Mouse (Mus musculus) heart, adult 2 months (tissue): ENCODE results near the gene Ostm1. TPM values are rescaled to one million over a fixed set of nuclear protein-coding genes. Genes with fewer than 3 reads are reported as not detected.

Experiments used
- DNase-seq, 2 experiments: peaks; one replicate each; pipeline ENCODE4 v3.0.0; 2021
- H3K27ac ChIP-seq: fragments of 200-600 bp; 2 replicates; pipeline ENCODE4 v1.8.1; 2022
- H3K27me3 ChIP-seq: fragments of 200-500 bp; 2 replicates; pipeline ENCODE4 v1.6.1; 2012; ENCODE audit warnings: mild to moderate bottlenecking, low read length, inconsistent platforms, mixed read lengths; ENCODE audit not compliant: control insufficient read depth, insufficient read depth
- H3K36me3 ChIP-seq: fragments of 200-500 bp; 2 replicates; pipeline ENCODE4 v1.6.1; 2012; ENCODE audit warnings: low read length, inconsistent platforms; ENCODE audit not compliant: control insufficient read depth, insufficient read depth
- H3K4me1 ChIP-seq: fragments of 200-500 bp; 2 replicates; pipeline ENCODE4 v1.6.1; 2011; ENCODE audit warnings: low read length; ENCODE audit not compliant: control insufficient read depth, insufficient read depth
- H3K4me3 ChIP-seq: fragments of 200-600 bp; 2 replicates; pipeline ENCODE4 v1.8.1; 2022
- H3K79me2 ChIP-seq: fragments of 200-500 bp; replicated peaks from 2 replicates; pipeline ENCODE4 v1.6.1; 2012; ENCODE audit warnings: mild to moderate bottlenecking, inconsistent platforms, low read length, moderate library complexity, mixed read lengths; ENCODE audit not compliant: control insufficient read depth, insufficient read depth
- H3K9ac ChIP-seq: fragments of 200-500 bp; 2 replicates; pipeline ENCODE4 v1.6.1; 2012; ENCODE audit warnings: low read depth, mild to moderate bottlenecking, control low read depth, inconsistent platforms, low read length, mixed read lengths
- CTCF ChIP-seq: fragments of 200-600 bp; IDR thresholded peaks from 2 replicates; pipeline ENCODE4 v1.8.1; 2022; ENCODE audit warnings: antibody characterized with exemption, mild to moderate bottlenecking, moderate library complexity
- EP300 ChIP-seq: fragments of 200-500 bp; IDR thresholded peaks from 2 replicates; pipeline ENCODE4 v1.6.1; 2011; ENCODE audit warnings: low read depth, low read length, control low read depth; ENCODE audit not compliant: insufficient read depth
- POLR2A ChIP-seq: fragments of 200-500 bp; IDR thresholded peaks from 2 replicates; pipeline ENCODE4 v1.6.1; 2011; ENCODE audit warnings: mild to moderate bottlenecking, low read depth, low read length, control low read depth; ENCODE audit not compliant: insufficient read depth
- WGBS: fragments of 180-500 bp; shearing (Covaris S2); methylation state at CpG from one replicate; pipeline ENCODE4 v1.1.7; 2018; 5-methylcytosine and 5-hydroxymethylcytosine counted together
- intact Hi-C: fragments of 180-260 bp; cut with DNase I; formaldehyde crosslinking; loops from one replicate; pipeline ENCODE4 v1.15.1; 2025
- polyA plus RNA-seq: library from polyadenylated mRNA; depleted of rRNA; stranded (reverse); fragments of >200 nt; gene quantifications from 2 replicates; pipeline ENCODE4 v1.2.3, GENCODE M21; 2012
- total RNA-seq, 2 experiments: library from RNA; stranded (reverse); gene quantifications; 2 replicates each; pipeline ENCODE4 v1.2.3; 2021

Ostm1 gene
- total and polyA plus RNA-seq, 3 experiments: 14.0 to 19.2 (median 18.0) TPM

- H3K9ac ChIP-seq: no peak overlapping the region
These were observed 48.3 kb downstream of the Ostm1 start for GRCm38 (mm10) chr10:42631754-42632452.

GRCm38 (mm10) chr10:42632453-42633360 lies 49.1 kb downstream of the Ostm1 start:
- 2% methylated on average over 39 of the region's 39 CpGs for WGBS
- Histone ChIP-seq H3K79me2 (no peaks in the 10 kb centered on the region), H3K27ac (no peak overlapping the region), H3K4me3 (peak overlapping the region; percentile 42), H3K9ac (0 out of 2 replicates have a peak overlapping the region, but pooled peaks have one; percentile 6), H3K4me1 (peaks cover 5% of the 10 kb centered on the region; the same call in 1 of the 2 replicates), H3K36me3 (no peaks in the 10 kb centered on the region), H3K27me3 (peaks cover 38% of the 10 kb centered on the region)
- TF ChIP-seq POLR2A (no peak), EP300 (no peak), CTCF (no peak)
- DNase-seq: peak in 1 of 2 experiments; percentile 37
- intact Hi-C loops: loop anchor here (2.0 to 5.0 kb wide), 2 partner anchors 42 to 50 kb away; partner anchors contain the start of genes Nr2e1 and Ostm1

More at GRCm38 (mm10) chr10:42631754-42632452, 48.3 kb downstream of the Ostm1 start:
- Histone ChIP-seq H3K27me3 (peaks cover 36% of the 10 kb centered on the region), H3K36me3 (no peaks in the 10 kb centered on the region), H3K4me1 (peaks cover 4% of the 10 kb centered on the region; the same call in 1 of the 2 replicates), H3K79me2 (no peaks in the 10 kb centered on the region), H3K27ac (no peak overlapping the region), H3K4me3 (peak overlapping the region; percentile 5; the same call in 1 of the 2 replicates)
- 4% methylated on average over 40 of the region's 42 CpGs for WGBS
- intact Hi-C loops: loop anchor here (2.0 to 5.0 kb wide), 2 partner anchors 41 to 50 kb away; partner anchors contain the start of genes Nr2e1 and Ostm1
- TF ChIP-seq POLR2A (no peak), EP300 (no peak), CTCF (no peak)
- no peak for DNase-seq

- Histone ChIP-seq H3K27ac (no peak overlapping the region), H3K36me3 (no peaks in the 10 kb centered on the region), H3K4me1 (peaks cover 5% of the 10 kb centered on the region; the same call in 1 of the 2 replicates), H3K4me3 (peak overlapping the region; percentile 42), H3K79me2 (no peaks in the 10 kb centered on the region), H3K9ac (no peak overlapping the region), H3K27me3 (peaks cover 38% of the 10 kb centered on the region)
- intact Hi-C loops: loop anchor here (2.0 to 5.0 kb wide), 2 partner anchors 43 to 51 kb away; partner anchors contain the start of genes Nr2e1 and Ostm1
- TF ChIP-seq POLR2A (no peak), EP300 (no peak), CTCF (no peak)
- DNase-seq: peak in 1 of 2 experiments; percentile 51
- WGBS: 17% methylated on average over 23 of the region's 23 CpGs
These were observed 49.9 kb downstream of the Ostm1 start for GRCm38 (mm10) chr10:42633361-42634121.

GRCm38 (mm10) chr10:42634122-42634720 lies 50.6 kb downstream of the Ostm1 start:
- DNase-seq: no peak
- peaks cover 38% of the 10 kb centered on the region for H3K27me3 ChIP-seq
- H3K4me1 ChIP-seq: peaks cover 5% of the 10 kb centered on the region; the same call in 1 of the 2 replicates
- no peak overlapping the region for H3K27ac ChIP-seq
- no peaks in the 10 kb centered on the region for H3K36me3 ChIP-seq
- no peak overlapping the region for H3K9ac ChIP-seq
- no peak for TF ChIP-seq POLR2A
- no peak for TF ChIP-seq EP300
- TF ChIP-seq CTCF: no peak
- no peak overlapping the region for H3K4me3 ChIP-seq
- intact Hi-C loops: loop anchor here (5.0 kb wide), 1 partner anchor 52 kb away; the partner anchor contains the start of genes Nr2e1 and Ostm1
- H3K79me2 ChIP-seq: no peaks in the 10 kb centered on the region
- WGBS: 15% methylated on average over 8 of the region's 8 CpGs

- Histone ChIP-seq H3K9ac (no peak overlapping the region), H3K4me3 (no peak overlapping the region)
These were observed 51.4 kb downstream of the Ostm1 start for GRCm38 (mm10) chr10:42635046-42635445.

More at GRCm38 (mm10) chr10:42635046-42635445, 51.4 kb downstream of the Ostm1 start:
- TF ChIP-seq EP300 (no peak), POLR2A (no peak), CTCF (no peak)
- 10% methylated on average over 11 of the region's 11 CpGs for WGBS
- no peak overlapping the region for H3K27ac ChIP-seq
- peaks cover 38% of the 10 kb centered on the region for H3K27me3 ChIP-seq
- intact Hi-C loops: loop anchor here (5.0 kb wide), 1 partner anchor 308 kb away; no protein-coding TSS in a partner anchor
- DNase-seq: no peak
- no peaks in the 10 kb centered on the region for H3K79me2 ChIP-seq
- H3K36me3 ChIP-seq: no peaks in the 10 kb centered on the region
- peaks cover 5% of the 10 kb centered on the region; the same call in 1 of the 2 replicates for H3K4me1 ChIP-seq
